Mouse (Mus musculus) erythroblast, adult 5-6 weeks (primary cell): Measurements from ENCODE around the gene Barx1. TPM values are rescaled to one million over a fixed set of nuclear protein-coding genes. Genes with fewer than 3 reads are reported as not detected.

Experiments used
- ATAC-seq: replicated peaks from 2 replicates; pipeline ENCODE4 v1.8.0; 2016; ENCODE audit warnings: moderate number of reproducible peaks, mild to moderate bottlenecking, moderate TSS enrichment, inconsistent platforms; ENCODE audit not compliant: poor library complexity, low FRiP score, severe bottlenecking
- total RNA-seq, 2 experiments: library from RNA; stranded (forward) in 1 of 2; stranded (reverse) in 1 of 2; fragments of 150-400 nt in 1 of 2; fragments of 200-764, 138-1000 nt in 1 of 2; gene quantifications; 2 replicates each; pipeline versions ENCODE4 v1.2.3 to v1.2.4; 2015 to 2017; ENCODE audit warnings: low replicate concordance in 2 of 2

Gene Barx1
- total RNA-seq, 2 experiments from 2014 or later, result not detected

- ATAC-seq, result no peak
Measured at GRCm38 (mm10) chr13:48659254-48660220, 3.3 kb upstream of the Barx1 start.

- ATAC-seq, result no peak
Measured at GRCm38 (mm10) chr13:48660221-48660734, 2.5 kb upstream of the Barx1 start.

GRCm38 (mm10) chr13:48660741-48661140, 2.1 kb upstream of the Barx1 start:
- ATAC-seq, result no peak

- ATAC-seq, result no peak
Measured at GRCm38 (mm10) chr13:48661561-48661960, 1.2 kb upstream of the Barx1 start.

- ATAC-seq, result no peak
Measured at GRCm38 (mm10) chr13:48663211-48663987, 601 bp downstream of the Barx1 start.

GRCm38 (mm10) chr13:48663988-48664339, 1.2 kb downstream of the Barx1 start:
- ATAC-seq, result no peak

GRCm38 (mm10) chr13:48664916-48665655, 2.3 kb downstream of the Barx1 start:
- ATAC-seq, result no peak

- ATAC-seq, result no peak
Measured at GRCm38 (mm10) chr13:48665656-48666597, 3.1 kb downstream of the Barx1 start.

- no peak for ATAC-seq
Measured at GRCm38 (mm10) chr13:48667461-48667860, 4.7 kb downstream of the Barx1 start.

GRCm38 (mm10) chr13:48668091-48668975, 5.5 kb downstream of the Barx1 start:
- no peak for ATAC-seq

- ATAC-seq, result no peak
Measured at GRCm38 (mm10) chr13:48668976-48669534, 6.3 kb downstream of the Barx1 start.

- no peak for ATAC-seq
Measured at GRCm38 (mm10) chr13:48672312-48672840, 9.6 kb downstream of the Barx1 start.

GRCm38 (mm10) chr13:48674609-48675008, 11.8 kb downstream of the Barx1 start:
- ATAC-seq, result no peak

GRCm38 (mm10) chr13:48679351-48679750, 16.6 kb downstream of the Barx1 start:
- no peak for ATAC-seq

GRCm38 (mm10) chr13:48686666-48687065, 23.9 kb downstream of the Barx1 start:
- no peak for ATAC-seq

- no peak for ATAC-seq
Measured at GRCm38 (mm10) chr13:48691991-48692390, 29.2 kb downstream of the Barx1 start.
